Mouse (Mus musculus) liver, embryonic 13.5 days (tissue): ENCODE results near the gene Atp6v0a1. TPM values are rescaled to one million over a fixed set of nuclear protein-coding genes. Genes with fewer than 3 reads are reported as not detected.
A peak's percentile ranks its signal among the peaks of the same experiment; 100 is the strongest.

ENCODE experiments used
- ATAC-seq: fragments of 200-750 bp; cut with Nextera tagmentation; 2 replicates; pipeline ENCODE4 v1.8.0; 2017; ENCODE audit warnings: low read depth, mild to moderate bottlenecking, moderate number of reproducible peaks, moderate library complexity
- DNase-seq: peaks from one replicate; pipeline ENCODE4 v3.0.0; 2022
- H3K27ac ChIP-seq: fragments of 300-500 bp; sonication (generic); 2 replicates; pipeline ENCODE4 v1.5.1; 2015; ENCODE audit warnings: moderate library complexity, mild to moderate bottlenecking, inconsistent platforms
- H3K27me3 ChIP-seq: fragments of 300-500 bp; sonication (generic); 2 replicates; pipeline ENCODE4 v1.6.1; 2015; ENCODE audit warnings: mild to moderate bottlenecking, inconsistent platforms
- H3K36me3 ChIP-seq: fragments of 300-500 bp; sonication (generic); 2 replicates; pipeline ENCODE4 v1.6.1; 2015; ENCODE audit warnings: mild to moderate bottlenecking, inconsistent platforms
- H3K4me1 ChIP-seq: fragments of 300-500 bp; sonication (generic); replicated peaks from 2 replicates; pipeline ENCODE4 v1.6.1; 2015; ENCODE audit warnings: inconsistent platforms
- H3K4me2 ChIP-seq: fragments of 300-500 bp; sonication (generic); 2 replicates; pipeline ENCODE4 v1.6.1; 2015; ENCODE audit warnings: inconsistent platforms, mild to moderate bottlenecking, moderate library complexity
- H3K4me3 ChIP-seq: fragments of 300-500 bp; sonication (generic); replicated peaks from 2 replicates; pipeline ENCODE4 v1.5.1; 2015; ENCODE audit warnings: mild to moderate bottlenecking, inconsistent platforms
- H3K9ac ChIP-seq: fragments of 300-500 bp; sonication (generic); 2 replicates; pipeline ENCODE4 v1.6.1; 2015; ENCODE audit warnings: mild to moderate bottlenecking, inconsistent platforms
- H3K9me3 ChIP-seq: fragments of 300-500 bp; sonication (generic); replicated peaks from 2 replicates; pipeline ENCODE4 v1.6.1; 2016; ENCODE audit warnings: inconsistent platforms
- WGBS: fragments of 180-500 bp; shearing (Covaris S2); methylation state at CpG from one replicate; pipeline ENCODE4 v1.1.7; 2015; ENCODE audit not compliant: insufficient replicate concordance; 5-methylcytosine and 5-hydroxymethylcytosine counted together
- polyA plus RNA-seq: library from polyadenylated mRNA; unstranded; fragments of >200 nt; fragmentation: Nextera tagmentation; extraction: Ambion mirVana; gene quantifications from 2 replicates; pipeline ENCODE4 v1.2.1, GENCODE M21; 2015

Atp6v0a1 gene
- polyA plus RNA-seq, 1 experiment from 2014 or later, result 52.8 TPM

DNA sequence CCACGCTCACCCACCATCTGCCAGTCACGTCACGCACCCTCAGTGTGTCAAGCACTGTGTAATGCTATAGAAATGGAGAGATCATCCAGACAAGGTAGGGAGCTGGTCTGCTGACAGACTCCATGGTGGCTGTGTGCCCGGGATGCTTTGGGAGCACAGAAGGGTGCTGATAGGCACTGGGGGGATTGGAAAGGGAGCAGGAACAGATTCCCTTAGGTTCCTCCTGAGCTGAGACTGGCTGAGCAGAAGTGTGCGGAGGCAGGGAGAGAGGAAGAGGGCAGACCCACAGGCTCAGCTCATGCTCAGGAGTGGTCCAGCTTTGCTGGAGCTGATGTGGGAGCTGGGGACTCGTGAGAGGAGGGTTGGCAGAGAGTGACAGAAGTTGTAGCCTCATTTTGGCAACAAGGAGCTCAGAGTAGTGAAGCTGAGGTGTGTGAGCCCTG, 41.8 kb downstream of the Atp6v0a1 start:
- H3K4me2 ChIP-seq, result no peak overlapping the region
- peaks cover 17% of the 10 kb centered on the region for H3K4me1 ChIP-seq
- peaks cover 99% of the 10 kb centered on the region for H3K36me3 ChIP-seq
- no peak for ATAC-seq
- WGBS, result 89% methylated on average over 6 of the region's 6 CpGs
- no peak for DNase-seq
- no peak overlapping the region for H3K9ac ChIP-seq
- peaks cover 7% of the 10 kb centered on the region; the same call in 1 of the 2 replicates for H3K9me3 ChIP-seq
- no peak overlapping the region for H3K4me3 ChIP-seq
- no peak overlapping the region for H3K27ac ChIP-seq
- no peaks in the 10 kb centered on the region for H3K27me3 ChIP-seq

DNA sequence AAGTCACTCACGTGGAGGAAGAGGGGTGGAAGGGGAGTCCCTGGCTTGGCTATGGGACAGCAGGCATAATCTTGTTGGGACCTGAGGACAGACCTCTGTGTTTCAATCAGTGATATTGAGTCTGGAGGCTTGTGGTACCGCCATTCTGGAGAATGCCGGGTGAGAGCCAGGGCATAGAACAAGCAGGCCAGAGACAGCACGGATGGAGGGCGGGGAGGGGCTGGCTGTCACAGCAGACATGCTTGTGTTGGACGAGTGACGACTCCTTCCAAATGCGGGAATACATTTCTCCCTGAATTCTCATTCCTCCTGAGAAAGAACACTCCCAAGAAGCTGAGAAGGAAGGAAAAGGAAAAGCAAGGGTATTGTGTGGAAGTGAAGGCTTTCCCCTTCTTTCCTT, 42.4 kb downstream of the Atp6v0a1 start:
- H3K9ac ChIP-seq, result no peak overlapping the region
- H3K4me3 ChIP-seq, result no peak overlapping the region
- H3K27me3 ChIP-seq, result no peaks in the 10 kb centered on the region
- H3K9me3 ChIP-seq, result peaks cover 7% of the 10 kb centered on the region; the same call in 1 of the 2 replicates
- H3K4me1 ChIP-seq, result peaks cover 21% of the 10 kb centered on the region
- WGBS, result 83% methylated on average over 8 of the region's 8 CpGs
- no peak for DNase-seq
- ATAC-seq, result no peak
- H3K4me2 ChIP-seq, result no peak overlapping the region
- H3K27ac ChIP-seq, result no peak overlapping the region
- peaks cover 99% of the 10 kb centered on the region for H3K36me3 ChIP-seq

- Histone ChIP-seq H3K9me3 (peaks cover 7% of the 10 kb centered on the region; the same call in 1 of the 2 replicates), H3K4me3 (no peak overlapping the region), H3K9ac (no peak overlapping the region), H3K4me2 (no peak overlapping the region), H3K27ac (no peak overlapping the region), H3K36me3 (peaks cover 99% of the 10 kb centered on the region), H3K4me1 (peaks cover 31% of the 10 kb centered on the region), H3K27me3 (no peaks in the 10 kb centered on the region)
- no peak for DNase-seq
- WGBS, result 76% methylated on average over 10 of the region's 10 CpGs
- ATAC-seq, result no peak
Measured at GRCm38 (mm10) chr11:101052751-101053473, 43.7 kb downstream of the Atp6v0a1 start.

GRCm38 (mm10) chr11:101053974-101054373, 44.7 kb downstream of the Atp6v0a1 start:
- H3K4me1 ChIP-seq, result peaks cover 41% of the 10 kb centered on the region
- DNase-seq (no peak), ATAC-seq (no peak)
- H3K9me3 ChIP-seq, result peaks cover 7% of the 10 kb centered on the region; the same call in 1 of the 2 replicates
- peaks cover 99% of the 10 kb centered on the region for H3K36me3 ChIP-seq
- H3K27ac ChIP-seq, result no peak overlapping the region
- WGBS, result 97% methylated on average over 1 of the region's 1 CpGs
- no peak overlapping the region for H3K9ac ChIP-seq
- no peaks in the 10 kb centered on the region for H3K27me3 ChIP-seq
- H3K4me2 ChIP-seq, result no peak overlapping the region
- H3K4me3 ChIP-seq, result no peak overlapping the region

- Histone ChIP-seq H3K4me2 (no peak overlapping the region), H3K36me3 (peaks cover 99% of the 10 kb centered on the region), H3K4me3 (no peak overlapping the region), H3K9me3 (peaks cover 7% of the 10 kb centered on the region; the same call in 1 of the 2 replicates), H3K9ac (no peak overlapping the region), H3K27ac (peak overlapping the region; percentile 4; the same call in 1 of the 2 replicates), H3K27me3 (no peaks in the 10 kb centered on the region), H3K4me1 (peaks cover 52% of the 10 kb centered on the region)
- 64% methylated on average over 14 of the region's 14 CpGs for WGBS
- DNase-seq, result no peak
- no peak for ATAC-seq
Measured at GRCm38 (mm10) chr11:101055418-101055817, 46.2 kb downstream of the Atp6v0a1 start.

DNA sequence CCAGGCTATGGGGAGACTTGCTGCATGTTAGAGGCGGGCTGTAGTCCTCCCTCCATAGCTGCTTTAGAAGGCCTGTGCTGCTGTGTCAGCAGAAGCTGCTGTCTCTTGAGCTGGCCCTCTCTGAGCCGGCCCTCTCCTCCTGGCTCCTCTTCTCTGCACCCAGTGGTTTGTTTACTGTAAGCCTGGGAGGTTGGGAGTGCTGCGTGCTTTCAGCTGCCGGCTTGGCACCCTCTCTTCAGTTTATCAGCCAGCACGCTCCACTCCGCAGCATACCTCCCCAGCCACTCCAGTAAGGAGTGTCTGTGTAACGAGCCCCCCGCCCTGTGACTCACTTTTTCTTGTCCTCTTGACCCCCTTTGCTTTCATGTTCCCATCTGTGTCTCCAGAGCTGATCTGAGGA, 47.6 kb downstream of the Atp6v0a1 start:
- peaks cover 7% of the 10 kb centered on the region; the same call in 1 of the 2 replicates for H3K9me3 ChIP-seq
- WGBS, result 60% methylated on average over 8 of the region's 8 CpGs
- peaks cover 64% of the 10 kb centered on the region for H3K4me1 ChIP-seq
- H3K27ac ChIP-seq, result peak overlapping the region; percentile 67
- no peak overlapping the region; the same call in 1 of the 2 replicates for H3K9ac ChIP-seq
- DNase-seq, result no peak
- H3K4me2 ChIP-seq, result no peak overlapping the region
- H3K27me3 ChIP-seq, result no peaks in the 10 kb centered on the region
- peaks cover 98% of the 10 kb centered on the region for H3K36me3 ChIP-seq
- peak; percentile 9; the same call in 1 of the 2 replicates for ATAC-seq
- H3K4me3 ChIP-seq, result no peak overlapping the region

DNA sequence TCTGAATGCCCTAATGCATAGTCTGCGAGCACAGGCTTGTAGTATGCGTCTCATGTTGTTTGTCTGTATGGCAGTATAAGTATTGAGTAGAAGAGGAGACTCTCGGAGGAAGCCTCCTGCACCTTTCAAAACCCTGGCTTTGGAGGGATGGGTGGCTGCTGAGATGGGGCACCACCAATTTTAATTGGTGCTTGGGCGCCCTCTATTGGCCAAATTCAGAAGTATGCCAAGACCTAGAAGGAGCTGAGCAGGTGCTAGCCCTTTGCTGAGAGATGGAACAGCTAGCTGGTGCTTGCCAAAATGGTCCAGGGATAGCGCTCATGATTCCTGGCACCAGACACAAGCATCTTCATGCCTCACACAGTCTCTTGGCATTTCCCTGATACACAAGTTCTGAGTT, 48.6 kb downstream of the Atp6v0a1 start:
- no peak overlapping the region for H3K4me2 ChIP-seq
- 24% methylated on average over 5 of the region's 5 CpGs for WGBS
- no peak overlapping the region for H3K27ac ChIP-seq
- H3K4me1 ChIP-seq, result peaks cover 71% of the 10 kb centered on the region
- H3K9me3 ChIP-seq, result peaks cover 7% of the 10 kb centered on the region; the same call in 1 of the 2 replicates
- H3K27me3 ChIP-seq, result no peaks in the 10 kb centered on the region
- H3K4me3 ChIP-seq, result no peak overlapping the region
- peak; percentile 58 for DNase-seq
- ATAC-seq, result peak; percentile 48
- peaks cover 98% of the 10 kb centered on the region for H3K36me3 ChIP-seq
- no peak overlapping the region for H3K9ac ChIP-seq

GRCm38 (mm10) chr11:101058726-101059125, 49.5 kb downstream of the Atp6v0a1 start:
- Histone ChIP-seq H3K27ac (peak overlapping the region; percentile 50), H3K4me2 (no peak overlapping the region)

DNA sequence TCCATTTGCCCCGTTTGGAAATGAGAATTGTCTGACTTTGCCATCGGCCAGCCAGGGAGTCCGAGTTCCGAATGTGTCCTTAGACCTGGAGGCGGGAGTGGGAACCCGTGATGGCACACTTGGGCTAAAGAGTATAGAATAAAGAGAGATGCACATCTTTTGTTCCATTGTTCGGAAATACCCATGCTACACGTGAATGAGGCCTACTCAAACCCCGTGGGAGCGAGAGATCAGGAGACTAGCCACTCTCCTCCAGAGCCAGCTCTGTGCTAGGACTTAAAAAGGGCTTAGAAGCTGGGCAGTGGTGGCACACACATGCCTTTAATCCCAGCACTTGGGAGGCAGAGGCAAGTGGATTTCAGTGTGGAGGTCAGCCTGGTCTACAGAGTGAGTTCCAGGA, 50.2 kb downstream of the Atp6v0a1 start:
- DNase-seq (no peak), ATAC-seq (no peak)
- Histone ChIP-seq H3K27me3 (no peaks in the 10 kb centered on the region), H3K9ac (0 out of 2 replicates have a peak overlapping the region, but pooled peaks have one; percentile 15), H3K4me3 (no peak overlapping the region), H3K9me3 (no peaks in the 10 kb centered on the region), H3K36me3 (peaks cover 86% of the 10 kb centered on the region), H3K4me1 (peaks cover 87% of the 10 kb centered on the region), H3K4me2 (no peak overlapping the region), H3K27ac (peak overlapping the region; percentile 69)
- 91% methylated on average over 10 of the region's 10 CpGs for WGBS

More at GRCm38 (mm10) chr11:101058726-101059125, 49.5 kb downstream of the Atp6v0a1 start:
- peaks cover 94% of the 10 kb centered on the region for H3K36me3 ChIP-seq
- no peak for DNase-seq
- H3K4me3 ChIP-seq, result no peak overlapping the region
- no peaks in the 10 kb centered on the region for H3K27me3 ChIP-seq
- peaks cover 3% of the 10 kb centered on the region; the same call in 1 of the 2 replicates for H3K9me3 ChIP-seq
- WGBS, result 70% methylated on average over 5 of the region's 5 CpGs
- peaks cover 79% of the 10 kb centered on the region for H3K4me1 ChIP-seq
- ATAC-seq, result no peak
- peak overlapping the region; percentile 13; the same call in 1 of the 2 replicates for H3K9ac ChIP-seq

- no peak for DNase-seq
- Histone ChIP-seq H3K36me3 (peaks cover 83% of the 10 kb centered on the region), H3K27ac (peak overlapping the region; percentile 69), H3K9me3 (no peaks in the 10 kb centered on the region), H3K4me1 (peaks cover 88% of the 10 kb centered on the region), H3K4me3 (no peak overlapping the region), H3K4me2 (no peak overlapping the region), H3K9ac (no peak overlapping the region; the same call in 1 of the 2 replicates), H3K27me3 (no peaks in the 10 kb centered on the region)
- WGBS, result 76% methylated on average over 8 of the region's 8 CpGs
- ATAC-seq, result no peak
Measured at GRCm38 (mm10) chr11:101060126-101060525, 50.9 kb downstream of the Atp6v0a1 start.

- peaks cover 91% of the 10 kb centered on the region for H3K4me1 ChIP-seq
- no peak overlapping the region for H3K4me3 ChIP-seq
- DNase-seq (no peak), ATAC-seq (no peak)
- H3K36me3 ChIP-seq, result peaks cover 76% of the 10 kb centered on the region
- peak overlapping the region; percentile 100 for H3K27ac ChIP-seq
- H3K9ac ChIP-seq, result 0 out of 2 replicates have a peak overlapping the region, but pooled peaks have one; percentile 76
- H3K9me3 ChIP-seq, result no peaks in the 10 kb centered on the region
- H3K27me3 ChIP-seq, result no peaks in the 10 kb centered on the region
- no peak overlapping the region for H3K4me2 ChIP-seq
- 93% methylated on average over 5 of the region's 5 CpGs for WGBS
Measured at GRCm38 (mm10) chr11:101061049-101061448, 51.8 kb downstream of the Atp6v0a1 start.
